In genomic region chr10:128990994-128991393, GRCm38 (mm10) we compare ENCODE assay signal across 30 mouse cellular contexts. TPM values are rescaled to one million over a fixed set of nuclear protein-coding genes. Genes with fewer than 3 reads are reported as not detected.
A peak's percentile ranks its signal among the peaks of the same experiment; 100 is the strongest.
DNase-seq lines count a peak whose midpoint lies in the region; ATAC-seq and TF ChIP-seq lines count a peak whose summit lies in the region.
"Had no signal": no experiment of that assay in that cellular context is flagged by ENCODE, and none has a peak within 500 bp of the region (broad histone marks: within the 10 kb centered on the region; RNA-seq: fewer than 3 reads in every experiment).

No protein-coding gene starts in this region.

- no peaks in the 10 kb centered on the region for H3K27me3 ChIP-seq in spleen, adult 2 months (ENCODE audit: control insufficient read depth, insufficient read depth, low read length)
- H3K27me3 ChIP-seq in forebrain, embryonic 14.5 days (replicated peaks; ENCODE audit: control insufficient read depth, insufficient read depth, low read length) = no peaks in the 10 kb centered on the region
- H3K27me3 ChIP-seq: forebrain, embryonic 13.5 days; hindbrain, embryonic 15.5 days; limb, embryonic 15.5 days; liver, embryonic 15.5 days; midbrain, embryonic 12.5 days; neural tube, embryonic 15.5 days; Patski; stomach, embryonic 15.5 days had no signal

- TF ChIP-seq POLR2A in spleen, adult 2 months (IDR thresholded peaks at IDR 0.05; ENCODE audit: low read depth, low read length) = no peak

- H3K36me3 ChIP-seq in spleen, adult 2 months (ENCODE audit: control insufficient read depth, insufficient read depth, low read length) = no peaks in the 10 kb centered on the region
- H3K36me3 ChIP-seq in forebrain, embryonic 14.5 days (ENCODE audit: control insufficient read depth, insufficient read depth, low read length) = no peaks in the 10 kb centered on the region
- H3K36me3 ChIP-seq: hindbrain, embryonic 15.5 days; limb, embryonic 15.5 days; liver, embryonic 15.5 days; midbrain, embryonic 12.5 days; neural tube, embryonic 15.5 days; stomach, embryonic 15.5 days had no signal

- H3K9me3 ChIP-seq in forebrain, embryonic 14.5 days (replicated peaks; ENCODE audit: control insufficient read depth, low read length) = no peaks in the 10 kb centered on the region
- H3K9me3 ChIP-seq: forebrain, embryonic 13.5 days; hindbrain, embryonic 15.5 days; limb, embryonic 15.5 days; liver, embryonic 15.5 days; midbrain, embryonic 12.5 days; neural tube, embryonic 15.5 days; stomach, embryonic 15.5 days had no signal

- H3K27ac ChIP-seq in spleen, adult 2 months (ENCODE audit: insufficient read depth, low read length) = peak overlapping the region; percentile 58; the same call in 1 of the 2 replicates
- H3K27ac ChIP-seq in forebrain, embryonic 14.5 days (ENCODE audit: low read depth, low read length) = no peak overlapping the region
- H3K27ac ChIP-seq: forebrain, embryonic 13.5 days; hindbrain, embryonic 15.5 days; limb, embryonic 15.5 days; liver, embryonic 15.5 days; macrophage; midbrain, embryonic 12.5 days; neural tube, embryonic 15.5 days; stomach, embryonic 15.5 days had no signal

- no peak for TF ChIP-seq CTCF in spleen, adult 2 months (IDR thresholded peaks at IDR 0.05; ENCODE audit: extremely low read depth, insufficient read depth, insufficient read length, insufficient replicate concordance)

- H3K4me3 ChIP-seq in spleen, adult 2 months (ENCODE audit: extremely low read depth, insufficient read depth, insufficient read length) = no peak overlapping the region
- no peak overlapping the region for H3K4me3 ChIP-seq in forebrain, embryonic 14.5 days (ENCODE audit: low read depth, low read length)
- H3K4me3 ChIP-seq: forebrain, embryonic 13.5 days; hindbrain, embryonic 15.5 days; limb, embryonic 15.5 days; liver, embryonic 15.5 days; midbrain, embryonic 12.5 days; neural tube, embryonic 15.5 days; stomach, embryonic 15.5 days had no signal

- peaks cover 3% of the 10 kb centered on the region; the same call in 1 of the 2 replicates for H3K4me1 ChIP-seq in spleen, adult 2 months (ENCODE audit: control insufficient read depth, insufficient read depth, insufficient read length)
- no peaks in the 10 kb centered on the region for H3K4me1 ChIP-seq in forebrain, embryonic 14.5 days (ENCODE audit: control insufficient read depth, insufficient read depth, low read length)
- H3K4me1 ChIP-seq: forebrain, embryonic 13.5 days; hindbrain, embryonic 15.5 days; limb, embryonic 15.5 days; liver, embryonic 15.5 days; midbrain, embryonic 12.5 days; neural tube, embryonic 15.5 days; stomach, embryonic 15.5 days had no signal

- H3K4me2 ChIP-seq in forebrain, embryonic 14.5 days (ENCODE audit: low read length) = no peak overlapping the region
- H3K4me2 ChIP-seq: forebrain, embryonic 13.5 days; heart, embryonic 11.5 days; hindbrain, embryonic 15.5 days; limb, embryonic 15.5 days; liver, embryonic 15.5 days; midbrain, embryonic 12.5 days; neural tube, embryonic 15.5 days; stomach, embryonic 15.5 days had no signal

- no peak for ATAC-seq in erythroid progenitor cell, adult 5-6 weeks (replicated peaks; ENCODE audit: low FRiP score, poor library complexity, severe bottlenecking)
- no peak for ATAC-seq in forebrain, embryonic 14.5 days
- ATAC-seq: forebrain, embryonic 13.5 days; Patski had no signal

- no peak overlapping the region for H3K9ac ChIP-seq in forebrain, embryonic 14.5 days (ENCODE audit: low read length)
- H3K9ac ChIP-seq: forebrain, embryonic 13.5 days; hindbrain, embryonic 15.5 days; limb, embryonic 15.5 days; liver, embryonic 15.5 days; midbrain, embryonic 12.5 days; neural tube, embryonic 15.5 days; stomach, embryonic 15.5 days had no signal

- DNase-seq in spleen, adult 2 months (ENCODE audit: low read depth in 1 of 2, low spot score in 2 of 2) = peak in 1 of 2 experiments; percentile 41
- DNase-seq in spleen, postnatal 14 days (ENCODE audit: low spot score in 2 of 2) = no peak
- DNase-seq in induced T-regulatory cell, adult 2 months (ENCODE audit: low read depth) = peak; percentile 40
- peak; percentile 76 for DNase-seq in thymus, postnatal 0 days (ENCODE audit: low spot score)
- no peak for DNase-seq in forebrain, embryonic 14.5 days (ENCODE audit: low spot score)
- DNase-seq in kidney, postnatal 36 days = no peak
- DNase-seq: adrenal gland, postnatal 14 days; cerebellum, postnatal 10 days; gastrocnemius, postnatal 10 days; heart, postnatal 14 days; kidney, adult 11 months; right cerebral cortex, postnatal 14 days; spleen, adult 18-20 months had no signal

RNA-seq across cellular contexts. Expression of gene Olfr9, which starts 1.8 kb away (rescaled TPM):
- polyA plus RNA-seq in spleen, adult 2 months (2012; rRNA removed) = not detected in 2 replicates
- not detected in 2 replicates for polyA plus RNA-seq in thymus, postnatal 0 days (2015; fragmentation: Nextera tagmentation; extraction: Ambion mirVana)
- total RNA-seq in erythroid progenitor cell, adult 5-6 weeks (2015; ENCODE audit: low replicate concordance) = not detected in 2 replicates
- not detected in 2 replicates for total RNA-seq in erythroid progenitor cell, adult 5-6 weeks (2017; ENCODE audit: low replicate concordance)
- polyA plus RNA-seq in forebrain, embryonic 14.5 days (2014; fragmentation: Nextera tagmentation; extraction: Ambion mirVana) = not detected in 2 replicates
- total RNA-seq: adrenal gland, postnatal 14 days; ES-E14; gastrocnemius, postnatal 10 days; heart, postnatal 14 days; layer of hippocampus, postnatal 25 days; left cerebral cortex, postnatal 25 days had no signal
- polyA plus RNA-seq: brain, embryonic 14.5 days; forebrain, embryonic 13.5 days; heart, embryonic 11.5 days; hindbrain, embryonic 15.5 days; kidney, embryonic 16.5 days; limb, embryonic 15.5 days; liver, embryonic 15.5 days; lung, embryonic 16.5 days; macrophage; midbrain, embryonic 12.5 days; neural tube, embryonic 15.5 days; Patski; stomach, embryonic 15.5 days had no signal

RNA-seq across cellular contexts. Expression of gene Olfr763, which starts 19.6 kb away (rescaled TPM):
- not detected in 2 replicates for polyA plus RNA-seq in spleen, adult 2 months (2012; rRNA removed)
- polyA plus RNA-seq in thymus, postnatal 0 days (2015; fragmentation: Nextera tagmentation; extraction: Ambion mirVana) = not detected in 2 replicates
- not detected in 2 replicates for total RNA-seq in erythroid progenitor cell, adult 5-6 weeks (2015; ENCODE audit: low replicate concordance)
- not detected in 2 replicates for total RNA-seq in erythroid progenitor cell, adult 5-6 weeks (2017; ENCODE audit: low replicate concordance)
- polyA plus RNA-seq in forebrain, embryonic 14.5 days (2014; fragmentation: Nextera tagmentation; extraction: Ambion mirVana) = not detected in 2 replicates
- total RNA-seq: adrenal gland, postnatal 14 days; ES-E14; gastrocnemius, postnatal 10 days; heart, postnatal 14 days; layer of hippocampus, postnatal 25 days; left cerebral cortex, postnatal 25 days had no signal
- polyA plus RNA-seq: brain, embryonic 14.5 days; forebrain, embryonic 13.5 days; heart, embryonic 11.5 days; hindbrain, embryonic 15.5 days; kidney, embryonic 16.5 days; limb, embryonic 15.5 days; liver, embryonic 15.5 days; lung, embryonic 16.5 days; macrophage; midbrain, embryonic 12.5 days; neural tube, embryonic 15.5 days; Patski; stomach, embryonic 15.5 days had no signal

RNA-seq across cellular contexts. Expression of gene Mettl7b, which starts 30.2 kb away (rescaled TPM):
- 0.07 TPM in 1 of 2 replicates, not detected in the other for polyA plus RNA-seq in spleen, adult 2 months (2012; rRNA removed)
- polyA plus RNA-seq in thymus, postnatal 0 days (2015; fragmentation: Nextera tagmentation; extraction: Ambion mirVana) = 3.4 and 5.5 TPM in 2 replicates
- total RNA-seq in erythroid progenitor cell, adult 5-6 weeks (2015; ENCODE audit: low replicate concordance) = not detected in 2 replicates
- total RNA-seq in erythroid progenitor cell, adult 5-6 weeks (2017; ENCODE audit: low replicate concordance) = not detected in 2 replicates
- polyA plus RNA-seq in forebrain, embryonic 14.5 days (2014; fragmentation: Nextera tagmentation; extraction: Ambion mirVana) = not detected in 2 replicates
- total RNA-seq: heart, postnatal 14 days; layer of hippocampus, postnatal 25 days; left cerebral cortex, postnatal 25 days had no signal
- polyA plus RNA-seq: forebrain, embryonic 13.5 days; heart, embryonic 11.5 days; hindbrain, embryonic 15.5 days; liver, embryonic 15.5 days; macrophage; midbrain, embryonic 12.5 days; neural tube, embryonic 15.5 days had no signal

RNA-seq across cellular contexts. Expression of gene Olfr764-ps1, which starts 48.7 kb away (rescaled TPM):
- not detected in 2 replicates for polyA plus RNA-seq in spleen, adult 2 months (2012; rRNA removed)
- polyA plus RNA-seq in thymus, postnatal 0 days (2015; fragmentation: Nextera tagmentation; extraction: Ambion mirVana) = not detected in 2 replicates
- total RNA-seq in erythroid progenitor cell, adult 5-6 weeks (2015; ENCODE audit: low replicate concordance) = not detected in 2 replicates
- total RNA-seq in erythroid progenitor cell, adult 5-6 weeks (2017; ENCODE audit: low replicate concordance) = not detected in 2 replicates
- polyA plus RNA-seq in forebrain, embryonic 14.5 days (2014; fragmentation: Nextera tagmentation; extraction: Ambion mirVana) = not detected in 2 replicates
- total RNA-seq: adrenal gland, postnatal 14 days; ES-E14; gastrocnemius, postnatal 10 days; heart, postnatal 14 days; layer of hippocampus, postnatal 25 days; left cerebral cortex, postnatal 25 days had no signal
- polyA plus RNA-seq: brain, embryonic 14.5 days; forebrain, embryonic 13.5 days; heart, embryonic 11.5 days; hindbrain, embryonic 15.5 days; kidney, embryonic 16.5 days; limb, embryonic 15.5 days; liver, embryonic 15.5 days; lung, embryonic 16.5 days; macrophage; midbrain, embryonic 12.5 days; neural tube, embryonic 15.5 days; Patski; stomach, embryonic 15.5 days had no signal

RNA-seq across cellular contexts. Expression of gene Itga7, which starts 57.4 kb away (rescaled TPM):
- 5.8 and 6.5 TPM in 2 replicates for polyA plus RNA-seq in spleen, adult 2 months (2012; rRNA removed)
- 2.4 and 2.5 TPM in 2 replicates for polyA plus RNA-seq in thymus, postnatal 0 days (2015; fragmentation: Nextera tagmentation; extraction: Ambion mirVana)
- total RNA-seq in erythroid progenitor cell, adult 5-6 weeks (2015; ENCODE audit: low replicate concordance) = not detected in 2 replicates
- total RNA-seq in erythroid progenitor cell, adult 5-6 weeks (2017; ENCODE audit: low replicate concordance) = not detected in 2 replicates
- 1.3 and 1.8 TPM in 2 replicates for polyA plus RNA-seq in forebrain, embryonic 14.5 days (2014; fragmentation: Nextera tagmentation; extraction: Ambion mirVana)
- polyA plus RNA-seq: macrophage had no signal

Comparison
In these comparisons a context has a peak if more than half of its experiments do, and no peak if none do; other contexts are left out.
1. DNase-seq: peak in induced T-regulatory cell, adult 2 months (single experiment) and thymus, postnatal 0 days (single experiment); none in spleen, postnatal 14 days (0 of 2), forebrain, embryonic 14.5 days (single experiment) and kidney, postnatal 36 days (0 of 2).